Mouse (Mus musculus) E14TG2a.4 (cell line): Measurements from ENCODE around the gene Ints14.

ENCODE experiments used
- CTCF ChIP-seq: conservative IDR thresholded peaks from 2 replicates; pipeline ENCODE4 v1.5.1; 2014; ENCODE audit warnings: low read length
- NANOG ChIP-seq: IDR thresholded peaks from 2 replicates; pipeline ENCODE4 v1.6.1; 2014; ENCODE audit warnings: borderline replicate concordance, low read length, mixed read lengths
- POU5F1 ChIP-seq: IDR thresholded peaks from 2 replicates; pipeline ENCODE4 v1.6.1; 2014; ENCODE audit warnings: low read length, borderline replicate concordance

- TF ChIP-seq CTCF (no peak), NANOG (no peak), POU5F1 (no peak)
Observed at GRCm38 (mm10) chr9:64930256-64930655, 30.4 kb upstream of the Ints14 start.
